Mouse (Mus musculus) stomach, postnatal 0 days (tissue): Measurements from ENCODE around the gene Ikbip. TPM values are rescaled to one million over a fixed set of nuclear protein-coding genes. Genes with fewer than 3 reads are reported as not detected.
A peak's percentile ranks its signal among the peaks of the same experiment; 100 is the strongest.

Source experiments
- ATAC-seq: fragments of 200-750 bp; cut with Nextera tagmentation; 2 replicates; pipeline ENCODE4 v1.8.0; 2017; ENCODE audit not compliant: low FRiP score, low TSS enrichment
- DNase-seq: peaks from one replicate; pipeline ENCODE4 v3.0.0-alpha.2; 2016; ENCODE audit warnings: low spot score
- H3K27ac ChIP-seq: fragments of 300-500 bp; sonication (generic); replicated peaks from 2 replicates; pipeline ENCODE4 v1.5.1; 2014; ENCODE audit warnings: mild to moderate bottlenecking, control low read depth
- H3K27me3 ChIP-seq: fragments of 300-500 bp; sonication (generic); 2 replicates; pipeline ENCODE4 v1.6.1; 2014; ENCODE audit warnings: low read length; ENCODE audit not compliant: control insufficient read depth, insufficient read depth
- H3K36me3 ChIP-seq: fragments of 300-500 bp; sonication (generic); 2 replicates; pipeline ENCODE4 v1.6.1; 2014; ENCODE audit warnings: low read length, mixed read lengths; ENCODE audit not compliant: control insufficient read depth, insufficient read depth
- H3K4me1 ChIP-seq: fragments of 300-500 bp; sonication (generic); replicated peaks from 2 replicates; pipeline ENCODE4 v1.6.1; 2014; ENCODE audit warnings: antibody characterized with exemption; ENCODE audit not compliant: control insufficient read depth, insufficient read depth
- H3K4me2 ChIP-seq: fragments of 300-500 bp; sonication (generic); replicated peaks from 2 replicates; pipeline ENCODE4 v1.6.1; 2014; ENCODE audit warnings: low read depth, mild to moderate bottlenecking, control low read depth, moderate library complexity
- H3K4me3 ChIP-seq: fragments of 300-500 bp; sonication (generic); 2 replicates; pipeline ENCODE4 v1.5.1; 2014; ENCODE audit warnings: low read depth, low read length, control low read depth
- H3K9ac ChIP-seq: fragments of 300-500 bp; sonication (generic); 2 replicates; pipeline ENCODE4 v1.6.1; 2014; ENCODE audit warnings: mild to moderate bottlenecking, low read length, control low read depth, mixed read lengths
- H3K9me3 ChIP-seq: fragments of 300-500 bp; sonication (generic); 2 replicates; pipeline ENCODE4 v1.6.1; 2016; ENCODE audit warnings: low read length; ENCODE audit not compliant: control insufficient read depth
- CTCF ChIP-seq: IDR thresholded peaks from 2 replicates; pipeline ENCODE4 v1.5.1; 2016; ENCODE audit warnings: antibody characterized with exemption, low read depth, mild to moderate bottlenecking, moderate library complexity
- EP300 ChIP-seq: optimal IDR thresholded peaks from 2 replicates; pipeline ENCODE3; 2016; ENCODE audit warnings: antibody characterized with exemption
- WGBS: fragments of 180-500 bp; shearing (Covaris S2); extraction: QIAGEN DNeasy Blood & Tissue Kit; methylation state at CpG from one replicate; pipeline ENCODE4 v1.1.7; 2014; 5-methylcytosine and 5-hydroxymethylcytosine counted together
- polyA plus RNA-seq: library from polyadenylated mRNA; unstranded; fragments of >200 nt; fragmentation: Nextera tagmentation; extraction: Ambion mirVana; gene quantifications from 2 replicates; pipeline ENCODE4 v1.2.1, GENCODE M21; 2015

Ikbip gene
- polyA plus RNA-seq, 1 experiment from 2014 or later: 37.3 TPM

GRCm38 (mm10) chr10:91083393-91083927 lies 720 bp downstream of the Ikbip start:
- Histone ChIP-seq H3K9ac (peak overlapping the region; percentile 83), H3K36me3 (no peaks in the 10 kb centered on the region), H3K4me3 (peak overlapping the region; percentile 95), H3K4me1 (no peaks in the 10 kb centered on the region), H3K9me3 (no peaks in the 10 kb centered on the region), H3K27ac (peak overlapping the region; percentile 90), H3K4me2 (peak overlapping the region; percentile 86), H3K27me3 (no peaks in the 10 kb centered on the region)
- ATAC-seq (no peak), DNase-seq (no peak)
- 30% methylated on average over 12 of the region's 12 CpGs for WGBS
- TF ChIP-seq CTCF (no peak), EP300 (no peak)

DNA sequence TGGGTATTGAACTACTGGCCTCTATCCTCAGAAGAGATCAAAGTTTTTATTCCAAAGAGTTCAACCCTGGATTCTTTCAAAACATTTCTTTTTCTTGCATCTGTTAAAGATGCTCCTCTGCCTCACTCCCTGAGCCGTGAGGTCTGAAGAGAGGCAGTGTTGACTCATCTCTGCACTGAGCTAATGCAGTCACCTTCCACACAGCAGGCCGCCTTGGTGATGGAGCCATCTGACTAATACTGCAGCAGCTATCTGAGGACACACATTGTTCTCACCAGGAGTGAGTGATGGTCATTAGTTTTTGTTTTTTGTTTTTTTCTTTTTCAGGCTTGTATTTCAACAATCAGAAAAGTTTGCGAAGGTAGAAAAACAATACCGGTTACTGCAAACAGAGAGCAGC lies 10.1 kb downstream of the Ikbip start:
- Histone ChIP-seq H3K4me2 (no peak overlapping the region), H3K4me1 (no peaks in the 10 kb centered on the region), H3K9ac (no peak overlapping the region), H3K27ac (no peak overlapping the region), H3K9me3 (no peaks in the 10 kb centered on the region), H3K27me3 (no peaks in the 10 kb centered on the region), H3K36me3 (no peaks in the 10 kb centered on the region), H3K4me3 (no peak overlapping the region)
- DNase-seq (no peak), ATAC-seq (no peak)
- TF ChIP-seq CTCF (no peak), EP300 (no peak)
- whole genome bisulfite sequencing: 86% methylated on average over 4 of the region's 4 CpGs

- DNase-seq (no peak), ATAC-seq (no peak)
- Histone ChIP-seq H3K9ac (no peak overlapping the region), H3K4me1 (no peaks in the 10 kb centered on the region), H3K36me3 (no peaks in the 10 kb centered on the region), H3K4me3 (no peak overlapping the region), H3K4me2 (no peak overlapping the region), H3K27me3 (no peaks in the 10 kb centered on the region), H3K9me3 (no peaks in the 10 kb centered on the region), H3K27ac (no peak overlapping the region)
- 76% methylated on average over 15 of the region's 15 CpGs for whole genome bisulfite sequencing
- no peak for TF ChIP-seq EP300
- no peak for TF ChIP-seq CTCF
These were observed 11.7 kb downstream of the Ikbip start for GRCm38 (mm10) chr10:91094251-91095104.

GRCm38 (mm10) chr10:91098056-91098455 lies 15.3 kb downstream of the Ikbip start:
- Histone ChIP-seq H3K4me3 (no peak overlapping the region), H3K27ac (no peak overlapping the region), H3K27me3 (no peaks in the 10 kb centered on the region), H3K4me1 (no peaks in the 10 kb centered on the region), H3K4me2 (no peak overlapping the region), H3K36me3 (peaks cover 3% of the 10 kb centered on the region; the same call in 1 of the 2 replicates), H3K9ac (no peak overlapping the region), H3K9me3 (no peaks in the 10 kb centered on the region)
- DNase-seq (no peak), ATAC-seq (no peak)
- TF ChIP-seq CTCF: no peak
- TF ChIP-seq EP300: no peak
- 86% methylated on average over 8 of the region's 8 CpGs for WGBS

DNA sequence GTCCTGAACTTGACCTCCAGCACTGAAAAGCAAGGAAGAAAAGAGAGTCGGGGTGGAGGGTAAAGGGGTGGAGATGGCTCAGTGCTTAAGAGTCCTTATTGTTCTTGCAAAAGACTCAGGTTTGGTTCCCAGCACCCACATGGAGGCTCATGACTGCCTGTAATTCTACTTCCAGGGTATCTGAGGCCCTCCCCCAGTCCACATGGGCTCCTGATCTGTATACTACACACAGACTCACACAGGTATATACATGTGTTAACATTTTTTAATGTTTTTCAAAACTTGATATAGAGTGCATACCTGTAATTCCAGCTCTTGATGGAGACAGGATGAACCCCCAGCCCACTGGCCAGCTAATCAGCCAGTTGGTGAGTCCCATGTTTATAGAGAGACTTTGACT lies 17.4 kb downstream of the Ikbip start:
- Histone ChIP-seq H3K4me2 (no peak overlapping the region), H3K27me3 (no peaks in the 10 kb centered on the region), H3K36me3 (peaks cover 3% of the 10 kb centered on the region; the same call in 1 of the 2 replicates), H3K9ac (no peak overlapping the region), H3K9me3 (no peaks in the 10 kb centered on the region), H3K27ac (no peak overlapping the region), H3K4me3 (no peak overlapping the region), H3K4me1 (no peaks in the 10 kb centered on the region)
- 88% methylated on average over 1 of the region's 1 CpGs for WGBS
- DNase-seq (no peak), ATAC-seq (no peak)
- no peak for TF ChIP-seq CTCF
- TF ChIP-seq EP300: no peak

- Histone ChIP-seq H3K4me1 (no peaks in the 10 kb centered on the region), H3K4me2 (no peak overlapping the region), H3K27ac (no peak overlapping the region), H3K27me3 (no peaks in the 10 kb centered on the region), H3K9ac (no peak overlapping the region), H3K9me3 (no peaks in the 10 kb centered on the region), H3K4me3 (no peak overlapping the region), H3K36me3 (peaks cover 3% of the 10 kb centered on the region; the same call in 1 of the 2 replicates)
- TF ChIP-seq EP300: no peak
- TF ChIP-seq CTCF: no peak
- WGBS: 94% methylated on average over 25 of the region's 25 CpGs
- DNase-seq: no peak
- ATAC-seq: no peak
These were observed 19.2 kb downstream of the Ikbip start for GRCm38 (mm10) chr10:91101936-91102335.
